Mouse (Mus musculus) lung, postnatal 0 days (tissue): ENCODE results near the gene Ercc2. TPM values are rescaled to one million over a fixed set of nuclear protein-coding genes. Genes with fewer than 3 reads are reported as not detected.

Experiments
- ATAC-seq: fragments of 200-750 bp; cut with Nextera tagmentation; 2 replicates; pipeline ENCODE4 v1.8.0; 2017; ENCODE audit warnings: moderate library complexity
- DNase-seq: peaks from one replicate; pipeline ENCODE4 v3.0.0-alpha.2; 2016; ENCODE audit warnings: low spot score
- H3K27ac ChIP-seq: fragments of 300-500 bp; sonication (generic); 2 replicates; pipeline ENCODE4 v1.5.1; 2014; ENCODE audit warnings: antibody characterized with exemption, mild to moderate bottlenecking, low read length, mixed read lengths
- H3K27me3 ChIP-seq: fragments of 300-500 bp; sonication (generic); replicated peaks from 2 replicates; pipeline ENCODE4 v1.6.1; 2014; ENCODE audit warnings: low read length, mixed read lengths; ENCODE audit not compliant: insufficient read depth
- H3K36me3 ChIP-seq: fragments of 300-500 bp; sonication (generic); 2 replicates; pipeline ENCODE4 v1.6.1; 2014; ENCODE audit warnings: low read length, mixed read lengths; ENCODE audit not compliant: insufficient read depth
- H3K4me1 ChIP-seq: fragments of 300-500 bp; sonication (generic); 2 replicates; pipeline ENCODE4 v1.6.1; 2014; ENCODE audit warnings: antibody characterized with exemption, low read depth, low read length, mixed read lengths; ENCODE audit not compliant: insufficient read depth
- H3K4me2 ChIP-seq: fragments of 300-500 bp; sonication (generic); replicated peaks from 2 replicates; pipeline ENCODE4 v1.6.1; 2014; ENCODE audit warnings: low read depth, mild to moderate bottlenecking, low read length, moderate library complexity, mixed read lengths
- H3K4me3 ChIP-seq: fragments of 300-500 bp; sonication (generic); 2 replicates; pipeline ENCODE4 v1.5.1; 2014; ENCODE audit warnings: low read depth, low read length
- H3K9ac ChIP-seq: fragments of 300-500 bp; sonication (generic); replicated peaks from 2 replicates; pipeline ENCODE4 v1.6.1; 2014; ENCODE audit warnings: low read depth, mild to moderate bottlenecking
- H3K9me3 ChIP-seq: fragments of 300-500 bp; sonication (generic); 2 replicates; pipeline ENCODE4 v1.6.1; 2016; ENCODE audit warnings: low read length, mixed read lengths
- CTCF ChIP-seq: IDR thresholded peaks from 2 replicates; pipeline ENCODE4 v1.5.1; 2016; ENCODE audit warnings: antibody characterized with exemption, mild to moderate bottlenecking
- EP300 ChIP-seq: IDR thresholded peaks from 2 replicates; pipeline ENCODE4 v1.6.1; 2016; ENCODE audit warnings: antibody characterized with exemption, mild to moderate bottlenecking, control low read depth
- WGBS: fragments of 180-500 bp; shearing (Covaris S2); extraction: QIAGEN DNeasy Blood & Tissue Kit; methylation state at CpG from one replicate; pipeline ENCODE4 v1.1.7; 2014; 5-methylcytosine and 5-hydroxymethylcytosine counted together
- polyA plus RNA-seq: library from polyadenylated mRNA; unstranded; fragments of >200 nt; fragmentation: Nextera tagmentation; extraction: Ambion mirVana; gene quantifications from 2 replicates; pipeline ENCODE4 v1.2.1, GENCODE M21; 2015

Gene Ercc2
- polyA plus RNA-seq, 1 experiment from 2014 or later = 9.4 TPM

DNA sequence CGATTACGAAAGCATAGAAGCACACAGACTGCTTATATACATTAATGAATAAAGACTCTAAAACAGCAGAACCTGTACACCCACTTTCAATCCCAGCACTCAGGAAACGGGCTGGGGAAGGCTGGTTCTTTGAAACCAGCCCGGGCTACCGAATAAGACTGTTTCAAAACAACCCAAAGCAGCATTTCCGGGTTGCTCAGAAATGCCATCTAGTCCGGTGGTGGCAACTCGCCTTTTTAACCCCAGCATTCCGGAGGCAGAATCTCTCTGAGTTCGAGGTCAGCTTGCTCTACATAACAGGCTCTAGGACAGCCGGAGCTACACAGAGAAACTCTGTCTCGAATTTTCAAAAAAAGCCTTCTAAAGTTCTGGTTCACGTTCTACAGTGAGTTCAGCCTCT, 23.2 kb upstream of the Ercc2 start:
- TF ChIP-seq CTCF = no peak
- no peak for TF ChIP-seq EP300
- no peak overlapping the region for H3K27ac ChIP-seq
- peak overlapping the region; percentile 58 for H3K4me3 ChIP-seq
- H3K4me1 ChIP-seq = no peaks in the 10 kb centered on the region; the same call in 1 of the 2 replicates
- ATAC-seq (no peak), DNase-seq (peak; percentile 9)
- 10% methylated on average over 13 of the region's 13 CpGs for WGBS
- no peaks in the 10 kb centered on the region for H3K36me3 ChIP-seq
- H3K9me3 ChIP-seq = no peaks in the 10 kb centered on the region
- peak overlapping the region; percentile 91 for H3K4me2 ChIP-seq
- H3K27me3 ChIP-seq = no peaks in the 10 kb centered on the region
- H3K9ac ChIP-seq = peak overlapping the region; percentile 62; the same call in 1 of the 2 replicates

DNA sequence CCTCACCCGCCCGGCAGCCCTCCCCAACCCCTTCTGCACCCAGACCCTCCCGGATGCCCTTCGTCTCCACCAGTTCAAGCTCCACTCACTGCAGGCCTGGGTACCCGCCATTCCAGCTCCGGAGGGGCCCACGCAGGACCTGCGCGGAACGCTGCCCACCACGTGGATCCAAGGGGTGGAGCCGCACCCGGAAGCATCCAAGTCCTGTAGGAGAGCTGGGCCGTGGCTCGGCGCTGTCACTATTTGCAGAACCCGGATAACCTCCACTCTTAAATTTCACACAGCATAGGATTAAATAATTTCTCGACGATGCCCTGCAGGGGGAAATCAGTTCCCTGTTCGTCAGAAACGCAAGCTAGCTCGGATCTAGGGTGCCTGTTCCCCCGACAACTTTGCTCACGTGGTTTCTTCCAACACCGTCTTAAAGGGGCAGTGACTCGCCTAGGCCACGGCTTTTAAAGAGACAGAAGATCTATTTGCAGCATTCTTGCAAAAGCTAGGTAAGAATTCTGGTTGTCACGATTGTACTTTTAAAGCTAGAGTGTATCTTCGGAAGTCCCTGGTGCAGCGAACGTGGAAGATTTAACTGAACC, 22.4 kb upstream of the Ercc2 start, which contains the start of the genes Cd3eap and Ppp1r13l:
Cd3eap (minus strand) TSS at position 185 of the 593 bp plus-strand sequence.
Ppp1r13l (plus strand) TSS at position 451 of the 593 bp plus-strand sequence.
- H3K9me3 ChIP-seq = no peaks in the 10 kb centered on the region
- H3K36me3 ChIP-seq = no peaks in the 10 kb centered on the region
- TF ChIP-seq EP300 (peak; percentile 71), CTCF (no peak)
- no peaks in the 10 kb centered on the region; the same call in 1 of the 2 replicates for H3K4me1 ChIP-seq
- H3K27me3 ChIP-seq = no peaks in the 10 kb centered on the region
- DNase-seq (peak; percentile 94), ATAC-seq (peak; percentile 61)
- H3K27ac ChIP-seq = peak within 1 kb of the TSS; percentile 58
- peak within 1 kb of the TSS; percentile 91 for H3K4me2 ChIP-seq
- WGBS = under 1% methylated on average over 30 of the region's 31 CpGs
- H3K9ac ChIP-seq = peak within 1 kb of the TSS; percentile 62
- peak within 1 kb of the TSS; percentile 58 for H3K4me3 ChIP-seq

DNA sequence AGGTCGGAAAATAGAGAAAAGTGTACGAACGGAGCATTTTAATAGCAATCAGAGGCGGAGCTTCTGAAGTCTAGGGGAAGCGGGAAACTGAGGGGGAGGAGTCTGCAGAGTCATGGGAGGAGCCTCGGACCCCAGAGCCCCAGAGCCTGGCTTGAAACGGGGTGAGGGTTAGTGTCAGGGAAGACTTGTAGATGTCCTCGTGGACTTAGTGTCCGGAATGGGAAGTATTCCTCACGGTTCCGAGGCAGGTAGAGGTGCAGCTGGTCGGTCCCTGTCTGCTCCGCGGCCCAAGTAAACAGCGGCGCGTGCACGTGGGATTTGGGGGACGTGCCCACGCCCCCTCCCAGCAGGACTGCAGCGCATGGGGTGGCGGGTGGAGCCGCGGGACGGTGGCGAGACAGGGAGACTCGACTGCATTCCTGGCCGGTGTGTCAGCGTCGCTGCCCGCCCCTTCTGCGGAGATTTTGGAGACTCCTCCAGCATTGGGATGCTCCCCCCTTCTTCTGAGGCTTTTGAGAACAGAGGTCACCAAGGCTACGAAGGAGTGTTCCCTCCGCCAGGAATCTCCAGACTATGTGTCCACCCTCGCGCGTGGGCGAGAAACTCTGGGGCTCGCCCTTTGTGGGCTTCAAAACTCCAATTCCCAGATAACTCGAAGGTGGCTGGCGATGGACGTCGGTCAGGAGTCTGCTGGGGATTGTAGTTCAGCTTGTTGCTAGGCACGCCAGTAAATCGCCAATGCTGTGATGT, 21.7 kb upstream of the Ercc2 start:
- WGBS = 1% methylated on average over 45 of the region's 45 CpGs

DNA sequence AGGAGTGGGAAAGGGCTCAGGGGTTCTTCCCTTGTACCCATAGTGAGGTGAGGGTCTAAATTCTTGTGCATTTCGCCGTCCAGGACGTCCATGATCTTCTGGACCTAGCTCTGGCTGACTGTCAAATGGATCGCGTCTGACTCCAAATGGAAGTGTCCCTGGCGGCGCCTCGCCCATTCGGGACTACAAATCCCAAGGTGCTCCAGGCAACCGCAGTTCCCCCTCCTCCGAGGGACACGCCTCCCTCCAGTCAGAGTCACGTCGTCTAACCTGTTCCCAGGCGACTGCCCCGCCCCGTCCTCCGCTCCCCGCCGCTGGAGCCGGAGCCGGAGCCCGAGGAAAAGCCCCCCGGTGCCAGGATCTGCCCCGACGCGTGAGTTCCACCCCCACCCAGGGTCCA, 20.9 kb upstream of the Ercc2 start:
- Histone ChIP-seq H3K4me2 (peak overlapping the region; percentile 91), H3K4me1 (no peaks in the 10 kb centered on the region; the same call in 1 of the 2 replicates), H3K27me3 (no peaks in the 10 kb centered on the region), H3K4me3 (peak overlapping the region; percentile 58), H3K9me3 (no peaks in the 10 kb centered on the region), H3K9ac (0 out of 2 replicates have a peak overlapping the region, but pooled peaks have one; percentile 20), H3K36me3 (no peaks in the 10 kb centered on the region), H3K27ac (peak overlapping the region; percentile 58; the same call in 1 of the 2 replicates)
- 1% methylated on average over 27 of the region's 27 CpGs for WGBS
- TF ChIP-seq EP300 (no peak), CTCF (no peak)
- peak; percentile 98 for DNase-seq
- ATAC-seq = peak; percentile 83

More for the DNA sequence above, 21.7 kb upstream of the Ercc2 start:
- peak overlapping the region; percentile 58 for H3K4me3 ChIP-seq
- peak overlapping the region; percentile 91 for H3K4me2 ChIP-seq
- peak overlapping the region; percentile 62; the same call in 1 of the 2 replicates for H3K9ac ChIP-seq
- TF ChIP-seq CTCF = no peak
- TF ChIP-seq EP300 = 0 out of 2 replicates have a peak, but pooled peaks have one; percentile 19
- peak; percentile 59 for ATAC-seq
- H3K4me1 ChIP-seq = no peaks in the 10 kb centered on the region; the same call in 1 of the 2 replicates
- no peaks in the 10 kb centered on the region for H3K36me3 ChIP-seq
- peak overlapping the region; percentile 58 for H3K27ac ChIP-seq
- DNase-seq = peak; percentile 93
- no peaks in the 10 kb centered on the region for H3K27me3 ChIP-seq
- H3K9me3 ChIP-seq = no peaks in the 10 kb centered on the region

DNA sequence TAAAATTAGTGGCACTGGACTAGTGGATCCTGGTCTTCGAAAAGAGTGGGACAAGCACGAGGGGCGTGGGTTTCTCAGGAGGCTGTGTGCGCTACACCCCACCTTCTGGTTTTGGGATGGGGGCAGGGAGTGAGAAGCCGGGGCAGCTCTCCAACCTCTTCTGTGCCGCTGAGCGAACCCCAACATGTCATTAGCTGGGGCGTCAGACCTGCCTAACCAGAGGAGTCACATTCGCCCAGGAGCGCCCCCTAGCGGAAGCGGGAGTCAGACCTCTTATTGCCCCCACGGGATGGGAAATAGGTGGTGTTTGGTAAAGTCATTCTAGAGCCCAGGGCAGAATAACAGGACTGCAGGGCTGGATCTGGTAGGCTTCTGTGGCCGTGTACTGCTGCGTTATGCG, 20.1 kb upstream of the Ercc2 start:
- no peaks in the 10 kb centered on the region for H3K36me3 ChIP-seq
- peak overlapping the region; percentile 58 for H3K4me3 ChIP-seq
- ATAC-seq (peak; percentile 8; the same call in 1 of the 2 replicates), DNase-seq (peak; percentile 79)
- no peaks in the 10 kb centered on the region for H3K9me3 ChIP-seq
- TF ChIP-seq CTCF = peak; percentile 85
- TF ChIP-seq EP300 = peak; percentile 8; the same call in 1 of the 2 replicates
- H3K4me2 ChIP-seq = peak overlapping the region; percentile 91
- 14% methylated on average over 16 of the region's 16 CpGs for WGBS
- H3K9ac ChIP-seq = 0 out of 2 replicates have a peak overlapping the region, but pooled peaks have one; percentile 20
- H3K4me1 ChIP-seq = no peaks in the 10 kb centered on the region; the same call in 1 of the 2 replicates
- no peaks in the 10 kb centered on the region for H3K27me3 ChIP-seq
- H3K27ac ChIP-seq = peak overlapping the region; percentile 43; the same call in 1 of the 2 replicates

DNA sequence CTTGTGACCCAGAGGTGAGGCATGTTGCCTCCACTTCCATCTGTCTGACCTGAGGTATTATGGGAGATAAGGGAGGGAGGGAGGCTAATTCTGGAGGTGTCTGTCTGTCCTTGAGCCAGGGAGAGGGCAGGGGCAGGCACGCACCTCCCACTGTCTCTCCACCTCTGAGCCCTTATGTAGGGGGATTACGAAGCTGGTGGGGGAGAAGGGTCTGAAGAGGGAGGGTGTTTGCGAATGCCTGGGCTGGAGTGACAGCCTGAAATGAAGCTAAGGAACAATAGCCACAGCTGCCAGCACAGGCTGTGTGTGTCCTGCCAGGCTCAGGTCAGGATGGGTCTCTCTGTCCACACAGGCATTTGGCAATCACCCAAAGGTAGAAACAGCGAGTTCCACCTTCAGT, 19.5 kb upstream of the Ercc2 start:
- DNase-seq (no peak), ATAC-seq (no peak)
- Histone ChIP-seq H3K27me3 (no peaks in the 10 kb centered on the region), H3K9me3 (no peaks in the 10 kb centered on the region), H3K27ac (no peak overlapping the region), H3K9ac (no peak overlapping the region), H3K4me2 (no peak overlapping the region; the same call in 1 of the 2 replicates), H3K36me3 (no peaks in the 10 kb centered on the region), H3K4me1 (no peaks in the 10 kb centered on the region; the same call in 1 of the 2 replicates), H3K4me3 (no peak overlapping the region)
- WGBS = 47% methylated on average over 4 of the region's 4 CpGs
- TF ChIP-seq EP300 (no peak), CTCF (no peak)
